Mouse (Mus musculus): ENCODE data around the gene Zfp446.

DNA sequence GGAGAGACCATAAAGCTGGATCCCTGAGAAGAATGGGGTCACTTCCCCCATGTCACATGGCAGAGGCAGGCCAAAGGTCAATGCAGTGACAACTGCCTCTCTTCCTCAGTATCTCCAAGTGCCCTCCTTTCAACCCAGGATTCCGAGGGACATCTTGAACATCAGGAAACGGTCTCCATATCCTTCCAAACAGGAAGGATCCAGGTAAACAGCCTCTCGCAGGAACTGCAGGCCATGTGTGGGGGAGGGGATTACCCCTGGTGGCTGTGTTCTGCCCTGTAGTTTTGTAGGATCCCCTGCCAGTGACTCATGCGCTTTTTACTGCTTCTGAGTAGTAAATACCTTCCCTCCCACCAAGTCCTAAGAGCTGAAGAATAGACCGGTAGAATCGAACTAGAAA is 2.1 kb downstream of the Zfp446 start:
- TF ChIP-seq CTCF (IDR thresholded peaks at IDR 0.05) = 0 out of 2 replicates have a peak, but pooled peaks have one; percentile 24
- peak; percentile 78; the same call in 1 of the 2 replicates for TF ChIP-seq EP300 (IDR thresholded peaks at IDR 0.05)

Data from lung, postnatal 0 days (tissue).